Mouse (Mus musculus): ENCODE data around the gene Galntl5.
"Not testable (repeated sequence)": the region's sequence is repeated elsewhere in the genome, so short reads cannot be mapped to it uniquely, and the experiment has no call there.

Gene Galntl5

GRCm38 (mm10) chr5:25211872-25212271, 30.6 kb downstream of the Galntl5 start:
- DNase-seq = no peak

- not testable (repeated sequence) for DNase-seq
Measured at GRCm38 (mm10) chr5:25213216-25213615, 32.0 kb downstream of the Galntl5 start.

- DNase-seq = no peak
Measured at GRCm38 (mm10) chr5:25215006-25215405, 33.7 kb downstream of the Galntl5 start.

- no peak for DNase-seq
Measured at GRCm38 (mm10) chr5:25221604-25222003, 40.3 kb downstream of the Galntl5 start, which contains the start of gene Galnt11. TSS of gene Galnt11 (plus strand) at chr5:25221904.

GRCm38 (mm10) chr5:25222752-25223702, 41.8 kb downstream of the Galntl5 start, which contains the start of gene E130116L18Rik:
TSS of gene E130116L18Rik (minus strand) at chr5:25223153.
- peak; percentile 70 for DNase-seq

GRCm38 (mm10) chr5:25224377-25224776, 43.1 kb downstream of the Galntl5 start:
- not testable (repeated sequence) for DNase-seq

- DNase-seq = no peak
Measured at GRCm38 (mm10) chr5:25243101-25243500, 61.8 kb downstream of the Galntl5 start.

- no peak for DNase-seq
Measured at GRCm38 (mm10) chr5:25245806-25246472, 64.7 kb downstream of the Galntl5 start.

GRCm38 (mm10) chr5:25246473-25246865, 65.2 kb downstream of the Galntl5 start:
- DNase-seq = no peak

GRCm38 (mm10) chr5:25247036-25247435, 65.8 kb downstream of the Galntl5 start:
- no peak for DNase-seq

- no peak for DNase-seq
Measured at GRCm38 (mm10) chr5:25252423-25252822, 71.2 kb downstream of the Galntl5 start.

- no peak for DNase-seq
Measured at GRCm38 (mm10) chr5:25252825-25253544, 71.7 kb downstream of the Galntl5 start.

- DNase-seq = no peak
Measured at GRCm38 (mm10) chr5:25254491-25254890, 73.2 kb downstream of the Galntl5 start.

GRCm38 (mm10) chr5:25256686-25257085, 75.4 kb downstream of the Galntl5 start:
- DNase-seq = no peak

- no peak for DNase-seq
Measured at GRCm38 (mm10) chr5:25261452-25261851, 80.2 kb downstream of the Galntl5 start.

GRCm38 (mm10) chr5:25262266-25262665, 81.0 kb downstream of the Galntl5 start:
- DNase-seq = no peak

GRCm38 (mm10) chr5:25268258-25268888, 87.1 kb downstream of the Galntl5 start:
- no peak for DNase-seq

Measured in liver (tissue).